Comparison of ENCODE assay signal across 27 mouse cellular contexts in genomic region chr6:137202661-137203060, GRCm38 (mm10). TPM values are rescaled to one million over a fixed set of nuclear protein-coding genes. Genes with fewer than 3 reads are reported as not detected.
"Had no signal": no experiment of that assay in that cellular context is flagged by ENCODE, and none has a peak within 500 bp of the region (broad histone marks: within the 10 kb centered on the region; RNA-seq: fewer than 3 reads in every experiment).

No protein-coding gene starts in this region.

- H3K36me3 ChIP-seq: heart, embryonic 13.5 days; heart, embryonic 15.5 days; hindbrain, embryonic 13.5 days; hindbrain, embryonic 15.5 days; kidney, embryonic 15.5 days; limb, embryonic 12.5 days; liver, embryonic 13.5 days; liver, embryonic 15.5 days had no signal

- H3K27me3 ChIP-seq: heart, embryonic 13.5 days; heart, embryonic 15.5 days; hindbrain, embryonic 13.5 days; hindbrain, embryonic 15.5 days; kidney, embryonic 15.5 days; limb, embryonic 12.5 days; liver, embryonic 13.5 days; liver, embryonic 15.5 days had no signal

- H3K4me2 ChIP-seq: heart, embryonic 13.5 days; heart, embryonic 15.5 days; hindbrain, embryonic 13.5 days; hindbrain, embryonic 15.5 days; kidney, embryonic 15.5 days; limb, embryonic 12.5 days; liver, embryonic 11.5 days; liver, embryonic 13.5 days; liver, embryonic 15.5 days had no signal

- ATAC-seq: hindbrain, postnatal 0 days; intestine, embryonic 16.5 days had no signal

- H3K27ac ChIP-seq: heart, embryonic 13.5 days; heart, embryonic 15.5 days; hindbrain, embryonic 13.5 days; hindbrain, embryonic 15.5 days; hindbrain, postnatal 0 days; kidney, embryonic 15.5 days; kidney, postnatal 0 days; limb, embryonic 12.5 days; liver, embryonic 13.5 days; liver, embryonic 15.5 days had no signal

- H3K4me3 ChIP-seq: heart, embryonic 13.5 days; heart, embryonic 15.5 days; hindbrain, embryonic 13.5 days; hindbrain, embryonic 15.5 days; kidney, embryonic 15.5 days; limb, embryonic 12.5 days; liver, embryonic 13.5 days; liver, embryonic 15.5 days had no signal

- DNase-seq: gastrocnemius, postnatal 14 days; gastrocnemius, postnatal 36 days; heart, adult 18-20 months; heart, postnatal 14 days; heart, postnatal 36 days; kidney, adult 11 months; kidney, adult 2 months; kidney, adult 9 months; kidney, postnatal 14 days; kidney, postnatal 36 days; layer of hippocampus, adult 9-11 months; layer of hippocampus, postnatal 36 days; left cerebral cortex, postnatal 4 days; liver; liver, embryonic 13.5 days had no signal

- H3K4me1 ChIP-seq: heart, embryonic 13.5 days; heart, embryonic 15.5 days; hindbrain, embryonic 13.5 days; hindbrain, embryonic 15.5 days; limb, embryonic 12.5 days; liver, embryonic 13.5 days; liver, embryonic 15.5 days had no signal

- H3K9me3 ChIP-seq: heart, embryonic 13.5 days; heart, embryonic 15.5 days; hindbrain, embryonic 13.5 days; hindbrain, embryonic 15.5 days; kidney, embryonic 15.5 days; limb, embryonic 12.5 days; liver, embryonic 13.5 days; liver, embryonic 15.5 days had no signal

- H3K9ac ChIP-seq: heart, embryonic 13.5 days; heart, embryonic 15.5 days; hindbrain, embryonic 13.5 days; hindbrain, embryonic 15.5 days; kidney, embryonic 15.5 days; limb, embryonic 12.5 days; liver, embryonic 13.5 days; liver, embryonic 15.5 days had no signal

RNA-seq across cellular contexts. Expression of gene Rerg, which starts 32.4 kb away (rescaled TPM):
- total RNA-seq: hematopoietic stem cell, adult 5-6 weeks had no signal
